Mouse (Mus musculus): ENCODE measurements around the gene Gpx3.

- TF ChIP-seq CTCF (IDR thresholded peaks at IDR 0.05) (no peak), EP300 (IDR thresholded peaks at IDR 0.05) (no peak)
Observed at GRCm38 (mm10) chr11:54891341-54891740, 10.9 kb upstream of the Gpx3 start.
